Mouse (Mus musculus) liver, embryonic 14.5 days (tissue): ENCODE data around the gene Chst8. TPM values are rescaled to one million over a fixed set of nuclear protein-coding genes. Genes with fewer than 3 reads are reported as not detected.

ENCODE experiments used
- ATAC-seq: fragments of 200-750 bp; cut with Nextera tagmentation; 2 replicates; pipeline ENCODE4 v1.8.0; 2017; ENCODE audit warnings: moderate number of reproducible peaks, mild to moderate bottlenecking, moderate library complexity; ENCODE audit not compliant: insufficient read depth
- DNase-seq, 3 experiments: peaks; one replicate each; pipeline ENCODE4 v3.0.0-alpha.2; 2012 to 2013; ENCODE audit warnings: low read depth in 3 of 3, low spot score in 3 of 3
- H3K27ac ChIP-seq: fragments of 300-500 bp; sonication (generic); 2 replicates; pipeline ENCODE4 v1.5.1; 2014; ENCODE audit warnings: moderate library complexity, mild to moderate bottlenecking, control low read depth, inconsistent platforms
- H3K27me3 ChIP-seq: fragments of 300-500 bp; sonication (generic); 2 replicates; pipeline ENCODE4 v1.6.1; 2014; ENCODE audit warnings: mild to moderate bottlenecking, low read length, moderate library complexity; ENCODE audit not compliant: control insufficient read depth, insufficient read depth
- H3K36me3 ChIP-seq: fragments of 300-500 bp; sonication (generic); replicated peaks from 2 replicates; pipeline ENCODE4 v1.6.1; 2014; ENCODE audit warnings: low read depth; ENCODE audit not compliant: control insufficient read depth, insufficient read depth
- H3K4me1 ChIP-seq, 2 experiments: fragments of 200-500 bp in 1 of 2; fragments of 300-500 bp in 1 of 2; sonication (generic) in 1 of 2; replicated peaks; 2 replicates each; pipeline ENCODE4 v1.6.1; 2012 to 2014; ENCODE audit warnings: antibody characterized with exemption in 1 of 2, inconsistent platforms in 1 of 2, low read length in 1 of 2; ENCODE audit not compliant: control insufficient read depth in 2 of 2, insufficient read depth in 2 of 2
- H3K4me2 ChIP-seq: fragments of 300-500 bp; sonication (generic); 2 replicates; pipeline ENCODE4 v1.6.1; 2014; ENCODE audit warnings: low read depth, mild to moderate bottlenecking, control low read depth, moderate library complexity
- H3K4me3 ChIP-seq, 2 experiments: fragments of 200-500 bp in 1 of 2; fragments of 300-500 bp in 1 of 2; sonication (generic) in 1 of 2; 2 replicates each; pipeline ENCODE4 v1.5.1; 2012 to 2014; ENCODE audit warnings: low read depth in 2 of 2, low read length in 2 of 2, mild to moderate bottlenecking in 2 of 2, control low read depth in 1 of 2, inconsistent platforms in 1 of 2, moderate library complexity in 1 of 2; ENCODE audit not compliant: insufficient read depth in 1 of 2
- H3K9ac ChIP-seq: fragments of 300-500 bp; sonication (generic); replicated peaks from 2 replicates; pipeline ENCODE4 v1.6.1; 2014; ENCODE audit warnings: mild to moderate bottlenecking, control low read depth, moderate library complexity
- H3K9me3 ChIP-seq: fragments of 300-500 bp; sonication (generic); 2 replicates; pipeline ENCODE4 v1.6.1; 2016; ENCODE audit warnings: low read length, mixed read lengths; ENCODE audit not compliant: control insufficient read depth
- CTCF ChIP-seq: IDR thresholded peaks from 2 replicates; pipeline ENCODE4 v1.5.1; 2016; ENCODE audit warnings: antibody characterized with exemption, low read depth, control low read depth
- EP300 ChIP-seq: IDR thresholded peaks from 2 replicates; pipeline ENCODE4 v1.6.1; 2016; ENCODE audit warnings: antibody characterized with exemption, low read depth
- whole genome bisulfite sequencing: fragments of 180-500 bp; shearing (Covaris S2); extraction: QIAGEN DNeasy Blood & Tissue Kit; methylation state at CpG from one replicate; pipeline ENCODE4 v1.1.7; 2014; ENCODE audit not compliant: insufficient replicate concordance; 5-methylcytosine and 5-hydroxymethylcytosine counted together
- polyA plus RNA-seq, 2 experiments: library from polyadenylated mRNA; depleted of rRNA in 1 of 2; stranded (reverse) in 1 of 2; unstranded in 1 of 2; fragments of >200 nt; fragmentation: Nextera tagmentation in 1 of 2; extraction: Ambion mirVana in 1 of 2; gene quantifications; 2 replicates each; pipeline versions ENCODE4 v1.2.1 to v1.2.3; 2012 to 2014

Chst8 gene
- polyA plus RNA-seq, 2 experiments = 0.25 to 0.37 TPM

DNA sequence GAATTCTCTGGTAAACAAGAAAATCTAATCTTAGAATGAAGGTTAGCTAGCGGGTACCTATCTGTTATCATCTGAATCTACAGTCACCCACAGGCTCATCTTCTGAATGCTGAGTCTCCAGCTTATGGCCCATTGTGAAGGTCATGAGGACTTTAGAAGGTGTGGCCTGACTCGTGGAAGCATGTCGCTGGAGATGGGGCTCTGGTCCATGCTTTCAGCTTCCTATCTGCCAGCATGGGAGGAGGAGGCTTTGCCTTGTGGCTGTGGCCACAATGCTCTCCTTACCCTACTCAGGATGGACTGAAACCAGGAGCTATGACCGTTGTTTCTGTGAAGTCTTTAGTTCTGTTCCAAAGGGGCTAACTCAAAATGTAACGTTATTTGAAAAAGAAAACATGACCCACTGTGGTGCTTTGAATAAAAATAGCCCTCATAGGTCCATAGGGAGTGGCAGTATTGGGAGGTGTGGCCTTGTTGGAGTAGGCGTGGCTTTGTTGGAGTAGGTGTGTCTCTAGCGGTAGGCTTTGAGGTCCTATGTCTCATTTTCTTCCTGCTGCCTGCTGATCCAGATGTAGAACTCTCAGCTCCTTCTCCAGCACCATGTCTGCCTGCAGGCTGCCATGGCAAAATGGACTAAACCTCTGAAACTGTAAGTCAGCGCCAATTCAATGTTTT, 69.0 kb downstream of the Chst8 start:
- ATAC-seq (no peak), DNase-seq (no peak)
- H3K27me3 ChIP-seq = no peaks in the 10 kb centered on the region
- H3K36me3 ChIP-seq = no peaks in the 10 kb centered on the region
- no peaks in the 10 kb centered on the region for H3K9me3 ChIP-seq
- H3K4me1 ChIP-seq = no peaks in the 10 kb centered on the region
- no peak overlapping the region for H3K4me3 ChIP-seq
- 49% methylated on average over 8 of the region's 8 CpGs for WGBS
- no peak for TF ChIP-seq EP300
- no peak for TF ChIP-seq CTCF
- no peak overlapping the region for H3K27ac ChIP-seq
- no peak overlapping the region for H3K4me2 ChIP-seq
- no peak overlapping the region for H3K9ac ChIP-seq

DNA sequence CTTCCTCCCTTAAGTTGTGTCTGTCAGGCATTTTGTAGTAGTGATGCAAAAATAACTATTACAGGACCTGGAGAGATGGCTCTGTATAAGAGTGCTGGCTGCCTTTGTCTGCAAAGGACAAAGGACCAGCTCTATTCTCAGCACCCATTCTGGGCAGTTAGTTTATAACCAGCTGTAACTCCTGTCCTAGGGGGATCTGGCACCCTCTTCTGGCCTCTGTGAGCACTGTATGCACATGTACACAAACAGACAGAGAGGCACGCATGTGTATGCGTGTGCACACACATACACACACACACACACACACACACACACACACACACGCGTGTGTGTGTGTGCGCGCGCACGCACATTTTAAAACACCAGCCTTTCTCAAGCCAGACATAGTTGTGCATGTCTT, 73.1 kb downstream of the Chst8 start:
- no peaks in the 10 kb centered on the region for H3K9me3 ChIP-seq
- no peak overlapping the region for H3K27ac ChIP-seq
- 77% methylated on average over 8 of the region's 8 CpGs for WGBS
- no peak overlapping the region for H3K9ac ChIP-seq
- DNase-seq = no peak
- H3K36me3 ChIP-seq = no peaks in the 10 kb centered on the region
- H3K4me1 ChIP-seq = no peaks in the 10 kb centered on the region
- H3K27me3 ChIP-seq = no peaks in the 10 kb centered on the region
- TF ChIP-seq EP300 (no peak), CTCF (no peak)
- H3K4me2 ChIP-seq = no peak overlapping the region
- ATAC-seq = no peak
- no peak overlapping the region for H3K4me3 ChIP-seq

DNA sequence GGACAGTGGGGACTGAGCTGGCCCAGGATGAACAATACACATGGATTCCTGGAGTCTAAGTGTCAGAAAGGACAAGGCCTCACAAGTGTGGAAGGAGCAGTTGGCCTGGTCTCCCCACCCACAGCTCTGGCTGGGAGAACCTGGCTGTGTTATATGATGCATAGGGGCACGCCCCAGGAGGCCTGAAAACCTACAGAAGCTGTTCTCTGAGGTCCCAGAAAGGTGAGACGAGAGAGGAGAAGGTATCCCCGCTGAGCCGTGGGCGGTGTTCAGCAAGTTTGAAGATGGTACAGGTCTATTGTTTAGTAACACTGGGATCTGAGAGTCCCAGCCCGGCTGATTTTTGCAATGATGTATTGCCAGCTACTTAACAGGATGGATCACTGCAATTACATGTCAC, 75.3 kb downstream of the Chst8 start:
- H3K27me3 ChIP-seq = no peaks in the 10 kb centered on the region
- ATAC-seq (no peak), DNase-seq (no peak)
- no peak overlapping the region for H3K9ac ChIP-seq
- no peaks in the 10 kb centered on the region for H3K9me3 ChIP-seq
- no peaks in the 10 kb centered on the region for H3K4me1 ChIP-seq
- H3K4me3 ChIP-seq = no peak overlapping the region
- TF ChIP-seq EP300 (no peak), CTCF (no peak)
- H3K36me3 ChIP-seq = no peaks in the 10 kb centered on the region
- H3K27ac ChIP-seq = no peak overlapping the region
- WGBS = 67% methylated on average over 6 of the region's 6 CpGs
- no peak overlapping the region for H3K4me2 ChIP-seq

DNA sequence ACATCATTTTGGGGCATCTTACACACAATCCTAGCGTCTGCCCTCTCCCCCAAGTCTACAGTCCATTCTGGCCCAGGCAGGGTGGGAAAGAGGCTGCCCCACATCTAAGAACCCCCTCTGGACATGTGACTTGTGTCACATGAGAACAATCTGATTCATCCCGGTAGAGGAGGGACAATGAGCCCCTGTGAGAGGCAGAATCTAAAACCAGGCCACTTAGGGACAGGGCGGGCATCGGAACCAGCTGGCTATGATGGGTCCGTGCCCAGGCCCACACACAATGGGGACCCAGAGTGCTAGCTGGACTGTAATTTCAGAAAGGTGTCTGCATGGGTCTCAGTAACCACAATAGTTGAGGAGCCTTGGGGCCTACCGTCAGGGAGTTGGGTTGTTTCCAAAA, 78.2 kb downstream of the Chst8 start:
- no peak for DNase-seq
- Histone ChIP-seq H3K4me3 (no peak overlapping the region), H3K9ac (no peak overlapping the region), H3K9me3 (no peaks in the 10 kb centered on the region), H3K36me3 (no peaks in the 10 kb centered on the region), H3K4me1 (no peaks in the 10 kb centered on the region), H3K27me3 (no peaks in the 10 kb centered on the region), H3K27ac (no peak overlapping the region), H3K4me2 (no peak overlapping the region)
- no peak for TF ChIP-seq EP300
- no peak for TF ChIP-seq CTCF
- 68% methylated on average over 6 of the region's 6 CpGs for WGBS
- no peak for ATAC-seq

DNA sequence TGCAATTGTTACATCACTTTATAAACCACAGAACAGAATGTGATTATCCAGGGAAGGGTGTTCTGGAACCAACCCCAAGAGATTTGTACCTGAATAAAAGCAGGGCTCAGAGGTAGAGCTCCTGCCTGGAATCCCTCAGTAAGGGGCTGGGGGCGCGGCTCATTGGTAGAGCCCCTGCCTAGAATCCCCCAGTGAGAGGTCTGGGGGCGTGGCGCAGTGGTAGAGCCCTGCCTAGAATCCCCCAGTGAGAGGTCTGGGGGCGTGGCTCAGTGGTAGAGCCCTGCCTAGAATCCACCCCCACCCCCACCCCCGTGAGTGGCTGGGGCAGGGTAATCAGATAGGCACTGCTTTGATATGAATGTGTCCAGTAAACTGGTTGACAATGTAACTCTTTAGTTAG, 83.6 kb downstream of the Chst8 start:
- Histone ChIP-seq H3K27ac (no peak overlapping the region), H3K4me1 (no peaks in the 10 kb centered on the region), H3K9ac (no peak overlapping the region), H3K9me3 (no peaks in the 10 kb centered on the region), H3K4me2 (no peak overlapping the region), H3K4me3 (no peak overlapping the region), H3K36me3 (no peaks in the 10 kb centered on the region), H3K27me3 (no peaks in the 10 kb centered on the region)
- no peak for ATAC-seq
- WGBS = 24% methylated on average over 6 of the region's 6 CpGs
- no peak for TF ChIP-seq EP300
- TF ChIP-seq CTCF = no peak
- DNase-seq = no peak
